9 mouse cellular contexts compared by ENCODE assay signal in the genomic region with DNA sequence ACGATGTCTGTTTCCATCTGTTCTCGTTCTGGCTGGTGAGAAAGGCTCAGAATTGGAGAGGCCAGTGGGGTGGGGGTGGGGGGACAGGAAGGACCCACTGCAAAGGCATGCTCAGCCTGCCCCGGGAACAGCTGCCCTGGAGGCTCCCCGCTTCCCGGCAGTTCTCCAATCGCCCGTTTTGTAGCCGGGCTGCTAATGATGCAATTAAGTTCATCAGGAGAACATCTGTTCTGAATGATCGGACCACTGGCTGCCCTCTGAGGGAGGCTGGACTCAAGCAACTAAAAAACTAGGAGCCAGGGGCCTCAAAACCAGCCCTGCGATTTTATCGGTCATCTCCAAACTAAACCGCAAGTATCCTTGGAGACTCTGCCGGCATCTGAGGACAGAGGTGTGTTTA. TPM values are rescaled to one million over a fixed set of nuclear protein-coding genes. Genes with fewer than 3 reads are reported as not detected.
A peak's percentile ranks its signal among the peaks of the same experiment; 100 is the strongest.
DNase-seq lines count a peak whose midpoint lies in the region; ATAC-seq lines count a peak whose summit lies in the region.
"Had no signal": no experiment of that assay in that cellular context is flagged by ENCODE, and none has a peak within 500 bp of the region (broad histone marks: within the 10 kb centered on the region; RNA-seq: fewer than 3 reads in every experiment).

No protein-coding gene starts in this region.

- H3K4me2 ChIP-seq in kidney, embryonic 16.5 days (replicated peaks; ENCODE audit: low read depth, low read length) = 0 out of 2 replicates have a peak overlapping the region, but pooled peaks have one; percentile 5
- no peak overlapping the region for H3K4me2 ChIP-seq in intestine, embryonic 16.5 days (ENCODE audit: low read depth, low read length)

- DNase-seq in kidney, adult 8-10 months = no peak
- DNase-seq in forelimb bud, embryonic 11.5 days (ENCODE audit: low read depth, low spot score) = peak; percentile 82
- DNase-seq in retina, embryonic 14.5 days (ENCODE audit: low spot score) = peak; percentile 65
- no peak for DNase-seq in right cerebral cortex, postnatal 4 days
- no peak for DNase-seq in layer of hippocampus, adult 11-12 months (ENCODE audit: low spot score)
- no peak for DNase-seq in thymus, postnatal 0 days (ENCODE audit: low spot score)
- DNase-seq: spleen, adult 18-20 months had no signal

- H3K9me3 ChIP-seq in kidney, embryonic 16.5 days (ENCODE audit: low read length) = no peaks in the 10 kb centered on the region
- no peaks in the 10 kb centered on the region for H3K9me3 ChIP-seq in intestine, embryonic 16.5 days (ENCODE audit: control insufficient read depth, low read length)

- H3K27ac ChIP-seq in kidney, embryonic 16.5 days (ENCODE audit: low read length) = no peak overlapping the region
- no peak overlapping the region for H3K27ac ChIP-seq in intestine, embryonic 16.5 days (ENCODE audit: low read length)

- no peak overlapping the region for H3K4me3 ChIP-seq in kidney, embryonic 16.5 days (ENCODE audit: low read length)
- no peak overlapping the region for H3K4me3 ChIP-seq in intestine, embryonic 16.5 days (ENCODE audit: low read length)

- H3K36me3 ChIP-seq in kidney, embryonic 16.5 days (ENCODE audit: insufficient read depth, low read length) = no peaks in the 10 kb centered on the region
- H3K36me3 ChIP-seq in intestine, embryonic 16.5 days (ENCODE audit: control insufficient read depth, insufficient read depth, low read length) = no peaks in the 10 kb centered on the region

- no peak overlapping the region for H3K9ac ChIP-seq in kidney, embryonic 16.5 days (replicated peaks; ENCODE audit: low read length)
- no peak overlapping the region for H3K9ac ChIP-seq in intestine, embryonic 16.5 days (ENCODE audit: low read depth, low read length)

- peaks cover 11% of the 10 kb centered on the region; the same call in 1 of the 2 replicates for H3K27me3 ChIP-seq in kidney, embryonic 16.5 days (ENCODE audit: insufficient read depth, low read length)
- no peaks in the 10 kb centered on the region for H3K27me3 ChIP-seq in intestine, embryonic 16.5 days (replicated peaks; ENCODE audit: control insufficient read depth, insufficient read depth, low read length)

- H3K4me1 ChIP-seq in kidney, embryonic 16.5 days (ENCODE audit: insufficient read depth, low read length) = peaks cover 33% of the 10 kb centered on the region
- peaks cover 17% of the 10 kb centered on the region for H3K4me1 ChIP-seq in intestine, embryonic 16.5 days (ENCODE audit: control insufficient read depth, insufficient read depth, low read length)

- peak; percentile 23; the same call in 1 of the 2 replicates for ATAC-seq in kidney, embryonic 16.5 days (ENCODE audit: low FRiP score, low TSS enrichment)
- peak; percentile 56 for ATAC-seq in intestine, embryonic 16.5 days

- WGBS in kidney, embryonic 16.5 days = 5% methylated on average over 13 of the region's 13 CpGs
- 34% methylated on average over 13 of the region's 13 CpGs for WGBS in intestine, embryonic 16.5 days

RNA-seq across cellular contexts. Expression of gene Hes1, which starts 44.1 kb away (rescaled TPM):
- 45.5 and 45.7 TPM in 2 replicates for polyA plus RNA-seq in kidney, embryonic 16.5 days (2015; fragmentation: Nextera tagmentation; extraction: Ambion mirVana)
- polyA plus RNA-seq in intestine, embryonic 16.5 days (2015; fragmentation: Nextera tagmentation; extraction: Ambion mirVana) = 25.9 and 36.1 TPM in 2 replicates
- 35.6 and 36.3 TPM in 2 replicates for polyA plus RNA-seq in thymus, postnatal 0 days (2015; fragmentation: Nextera tagmentation; extraction: Ambion mirVana)

Comparison
In these comparisons a context has a peak if more than half of its experiments do, and no peak if none do; other contexts are left out.
1. DNase-seq: peak in forelimb bud, embryonic 11.5 days (single experiment) and retina, embryonic 14.5 days (single experiment); none in kidney, adult 8-10 months (0 of 2), right cerebral cortex, postnatal 4 days (single experiment), layer of hippocampus, adult 11-12 months (single experiment) and thymus, postnatal 0 days (single experiment).